Mouse (Mus musculus): Measurements from ENCODE around the gene Acin1. TPM values are rescaled to one million over a fixed set of nuclear protein-coding genes. Genes with fewer than 3 reads are reported as not detected.
A peak's percentile ranks its signal among the peaks of the same experiment; 100 is the strongest.

Gene Acin1
- total and polyA plus RNA-seq, 2 experiments: 39.7 to 49.1 TPM

- no peak overlapping the region for H3K4me3 ChIP-seq (ENCODE audit: insufficient read depth, low read depth, low read length)
- H3K4me1 ChIP-seq (ENCODE audit: control insufficient read depth, insufficient read depth, low read length): peaks cover 6% of the 10 kb centered on the region
- no peaks in the 10 kb centered on the region for H3K27me3 ChIP-seq (ENCODE audit: control insufficient read depth, insufficient read depth, low read length)
- peaks cover 52% of the 10 kb centered on the region for H3K36me3 ChIP-seq (ENCODE audit: control insufficient read depth, insufficient read depth, low read length)
- H3K27ac ChIP-seq (replicated peaks; ENCODE audit: insufficient read depth, low read depth, low read length): no peak overlapping the region
- WGBS: 64% methylated on average over 23 of the region's 23 CpGs
- no peak for TF ChIP-seq POLR2A (IDR thresholded peaks at IDR 0.05; ENCODE audit: extremely low read depth, insufficient read depth, low read length)
- peak; percentile 71 for TF ChIP-seq CTCF (IDR thresholded peaks at IDR 0.05; ENCODE audit: low read depth, low read length)
- peaks cover 4% of the 10 kb centered on the region; the same call in 1 of the 2 replicates for H3K79me2 ChIP-seq (ENCODE audit: control insufficient read depth, insufficient read depth, low read length)
- DNase-seq (ENCODE audit: extremely low read depth, low read depth, low spot score): peak; percentile 77
- no peak overlapping the region for H3K9ac ChIP-seq (ENCODE audit: low read depth, low read length)
Measured at GRCm38 (mm10) chr14:54650621-54651454, 35.9 kb downstream of the Acin1 start.

GRCm38 (mm10) chr14:54647900-54648299 lies 38.8 kb downstream of the Acin1 start:
- no peak for DNase-seq (ENCODE audit: extremely low read depth, low read depth, low spot score)
- no peak overlapping the region for H3K9ac ChIP-seq (ENCODE audit: low read depth, low read length)
- no peak overlapping the region for H3K27ac ChIP-seq (replicated peaks; ENCODE audit: insufficient read depth, low read depth, low read length)
- peaks cover 69% of the 10 kb centered on the region for H3K36me3 ChIP-seq (ENCODE audit: control insufficient read depth, insufficient read depth, low read length)
- TF ChIP-seq POLR2A (IDR thresholded peaks at IDR 0.05; ENCODE audit: extremely low read depth, insufficient read depth, low read length): no peak
- no peak for TF ChIP-seq CTCF (IDR thresholded peaks at IDR 0.05; ENCODE audit: low read depth, low read length)
- H3K4me1 ChIP-seq (ENCODE audit: control insufficient read depth, insufficient read depth, low read length): no peaks in the 10 kb centered on the region
- peaks cover 4% of the 10 kb centered on the region; the same call in 1 of the 2 replicates for H3K79me2 ChIP-seq (ENCODE audit: control insufficient read depth, insufficient read depth, low read length)
- H3K4me3 ChIP-seq (ENCODE audit: insufficient read depth, low read depth, low read length): no peak overlapping the region
- H3K27me3 ChIP-seq (ENCODE audit: control insufficient read depth, insufficient read depth, low read length): no peaks in the 10 kb centered on the region
- WGBS: 79% methylated on average over 4 of the region's 4 CpGs

- peaks cover 69% of the 10 kb centered on the region for H3K36me3 ChIP-seq (ENCODE audit: control insufficient read depth, insufficient read depth, low read length)
- H3K27me3 ChIP-seq (ENCODE audit: control insufficient read depth, insufficient read depth, low read length): no peaks in the 10 kb centered on the region
- TF ChIP-seq POLR2A (IDR thresholded peaks at IDR 0.05; ENCODE audit: extremely low read depth, insufficient read depth, low read length) (no peak), CTCF (IDR thresholded peaks at IDR 0.05; ENCODE audit: low read depth, low read length) (no peak)
- no peak overlapping the region for H3K27ac ChIP-seq (replicated peaks; ENCODE audit: insufficient read depth, low read depth, low read length)
- no peak for DNase-seq (ENCODE audit: extremely low read depth, low read depth, low spot score)
- H3K4me1 ChIP-seq (ENCODE audit: control insufficient read depth, insufficient read depth, low read length): no peaks in the 10 kb centered on the region
- no peak overlapping the region for H3K9ac ChIP-seq (ENCODE audit: low read depth, low read length)
- H3K4me3 ChIP-seq (ENCODE audit: insufficient read depth, low read depth, low read length): no peak overlapping the region
- WGBS: 92% methylated on average over 8 of the region's 8 CpGs
- H3K79me2 ChIP-seq (ENCODE audit: control insufficient read depth, insufficient read depth, low read length): peaks cover 4% of the 10 kb centered on the region; the same call in 1 of the 2 replicates
Measured at GRCm38 (mm10) chr14:54646898-54647636, 39.7 kb downstream of the Acin1 start.

- H3K4me3 ChIP-seq (ENCODE audit: insufficient read depth, low read depth, low read length): no peak overlapping the region
- H3K27me3 ChIP-seq (ENCODE audit: control insufficient read depth, insufficient read depth, low read length): no peaks in the 10 kb centered on the region
- H3K36me3 ChIP-seq (ENCODE audit: control insufficient read depth, insufficient read depth, low read length): peaks cover 66% of the 10 kb centered on the region
- DNase-seq (ENCODE audit: extremely low read depth, low read depth, low spot score): no peak
- no peak overlapping the region for H3K9ac ChIP-seq (ENCODE audit: low read depth, low read length)
- no peak for TF ChIP-seq CTCF (IDR thresholded peaks at IDR 0.05; ENCODE audit: low read depth, low read length)
- no peak for TF ChIP-seq POLR2A (IDR thresholded peaks at IDR 0.05; ENCODE audit: extremely low read depth, insufficient read depth, low read length)
- H3K4me1 ChIP-seq (ENCODE audit: control insufficient read depth, insufficient read depth, low read length): no peaks in the 10 kb centered on the region
- 96% methylated on average over 17 of the region's 17 CpGs for WGBS
- H3K79me2 ChIP-seq (ENCODE audit: control insufficient read depth, insufficient read depth, low read length): peaks cover 4% of the 10 kb centered on the region; the same call in 1 of the 2 replicates
- no peak overlapping the region for H3K27ac ChIP-seq (replicated peaks; ENCODE audit: insufficient read depth, low read depth, low read length)
Measured at GRCm38 (mm10) chr14:54646455-54646854, 40.3 kb downstream of the Acin1 start.

GRCm38 (mm10) chr14:54644294-54644693 lies 42.4 kb downstream of the Acin1 start:
- DNase-seq (ENCODE audit: extremely low read depth, low read depth, low spot score): no peak
- H3K79me2 ChIP-seq (ENCODE audit: control insufficient read depth, insufficient read depth, low read length): no peaks in the 10 kb centered on the region
- no peaks in the 10 kb centered on the region for H3K4me1 ChIP-seq (ENCODE audit: control insufficient read depth, insufficient read depth, low read length)
- H3K9ac ChIP-seq (ENCODE audit: low read depth, low read length): no peak overlapping the region
- peaks cover 50% of the 10 kb centered on the region for H3K36me3 ChIP-seq (ENCODE audit: control insufficient read depth, insufficient read depth, low read length)
- TF ChIP-seq POLR2A (IDR thresholded peaks at IDR 0.05; ENCODE audit: extremely low read depth, insufficient read depth, low read length) (no peak), CTCF (IDR thresholded peaks at IDR 0.05; ENCODE audit: low read depth, low read length) (no peak)
- no peak overlapping the region for H3K4me3 ChIP-seq (ENCODE audit: insufficient read depth, low read depth, low read length)
- no peaks in the 10 kb centered on the region for H3K27me3 ChIP-seq (ENCODE audit: control insufficient read depth, insufficient read depth, low read length)
- WGBS: 87% methylated on average over 9 of the region's 9 CpGs
- no peak overlapping the region for H3K27ac ChIP-seq (replicated peaks; ENCODE audit: insufficient read depth, low read depth, low read length)
